Mouse (Mus musculus): Measurements from ENCODE around the gene Kcnc2. TPM values are rescaled to one million over a fixed set of nuclear protein-coding genes. Genes with fewer than 3 reads are reported as not detected.

Kcnc2 gene
- polyA plus RNA-seq, 1 experiment: not detected

- no peak for TF ChIP-seq CTCF (IDR thresholded peaks at IDR 0.05; ENCODE audit: insufficient read depth, low read depth, low read length)
- TF ChIP-seq POLR2A (IDR thresholded peaks at IDR 0.05; ENCODE audit: insufficient read depth, low read depth, low read length): no peak
- Histone ChIP-seq H3K27ac (ENCODE audit: insufficient read depth, low read depth, low read length) (no peak overlapping the region), H3K4me3 (ENCODE audit: insufficient read depth, low read depth, low read length) (no peak overlapping the region), H3K4me1 (ENCODE audit: control insufficient read depth, insufficient read depth, low read length) (no peaks in the 10 kb centered on the region)
These were observed 214.9 kb downstream of the Kcnc2 start for GRCm38 (mm10) chr10:112485819-112486218.

- TF ChIP-seq CTCF (IDR thresholded peaks at IDR 0.05; ENCODE audit: insufficient read depth, low read depth, low read length): no peak
- no peak for TF ChIP-seq POLR2A (IDR thresholded peaks at IDR 0.05; ENCODE audit: insufficient read depth, low read depth, low read length)
- WGBS: 86% methylated on average over 4 of the region's 4 CpGs
- Histone ChIP-seq H3K27ac (ENCODE audit: insufficient read depth, low read depth, low read length) (no peak overlapping the region), H3K4me1 (ENCODE audit: control insufficient read depth, insufficient read depth, low read length) (no peaks in the 10 kb centered on the region), H3K4me3 (ENCODE audit: insufficient read depth, low read depth, low read length) (no peak overlapping the region)
These were observed 217.8 kb downstream of the Kcnc2 start for GRCm38 (mm10) chr10:112488751-112489150.

Other genes starting within 250 kb of the Kcnc2 start
- not detected in 2 replicates for gene Glipr1l1, start 210.9 kb upstream of the Kcnc2 start, polyA plus RNA-seq (2012; ENCODE audit: insufficient read depth, insufficient read length, low replicate concordance, missing spikeins)
- not detected in 2 replicates for gene Glipr1l2, start 187.8 kb upstream of the Kcnc2 start, polyA plus RNA-seq (2012; ENCODE audit: insufficient read depth, insufficient read length, low replicate concordance, missing spikeins)
- gene Glipr1l3, start 110.8 kb upstream of the Kcnc2 start, polyA plus RNA-seq (2012; ENCODE audit: insufficient read depth, insufficient read length, low replicate concordance, missing spikeins): not detected in 2 replicates
- not detected in 2 replicates for gene Caps2, start 107.5 kb upstream of the Kcnc2 start, polyA plus RNA-seq (2012; ENCODE audit: insufficient read depth, insufficient read length, low replicate concordance, missing spikeins)